Mouse (Mus musculus): ENCODE data around the gene Haghl. TPM values are rescaled to one million over a fixed set of nuclear protein-coding genes. Genes with fewer than 3 reads are reported as not detected.
A peak's percentile ranks its signal among the peaks of the same experiment; 100 is the strongest.

Gene Haghl
- polyA plus RNA-seq, 1 experiment from 2014 or later, result 121 TPM

DNA sequence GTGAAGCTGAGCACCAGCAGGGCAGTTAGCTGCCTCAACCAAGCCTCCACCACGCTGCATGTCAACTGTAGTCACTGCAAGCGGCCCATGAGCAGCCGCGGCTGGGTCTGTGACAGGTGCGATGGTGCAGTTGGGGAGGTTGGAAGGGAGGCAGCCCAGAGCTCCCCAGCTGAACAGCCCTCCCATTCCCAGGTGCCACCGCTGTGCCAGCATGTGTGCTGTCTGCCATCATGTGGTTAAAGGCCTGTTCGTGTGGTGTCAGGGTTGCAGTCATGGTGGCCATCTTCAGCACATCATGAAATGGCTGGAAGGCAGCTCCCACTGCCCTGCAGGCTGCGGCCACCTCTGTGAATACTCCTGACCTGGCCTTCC is 42.7 kb upstream of the Haghl start:
- Histone ChIP-seq H3K4me3 (peak overlapping the region; percentile 60), H3K36me3 (peaks cover 32% of the 10 kb centered on the region), H3K9ac (replicated peaks) (0 out of 2 replicates have a peak overlapping the region, but pooled peaks have one; percentile 75), H3K4me2 (replicated peaks) (peak overlapping the region; percentile 79), H3K27me3 (no peaks in the 10 kb centered on the region), H3K27ac (replicated peaks) (peak overlapping the region; percentile 93), H3K4me1 (peaks cover 75% of the 10 kb centered on the region), H3K9me3 (no peaks in the 10 kb centered on the region)
- peak; percentile 0; the same call in 1 of the 2 replicates for ATAC-seq (replicated peaks)
- 82% methylated on average over 8 of the region's 8 CpGs for WGBS

DNA sequence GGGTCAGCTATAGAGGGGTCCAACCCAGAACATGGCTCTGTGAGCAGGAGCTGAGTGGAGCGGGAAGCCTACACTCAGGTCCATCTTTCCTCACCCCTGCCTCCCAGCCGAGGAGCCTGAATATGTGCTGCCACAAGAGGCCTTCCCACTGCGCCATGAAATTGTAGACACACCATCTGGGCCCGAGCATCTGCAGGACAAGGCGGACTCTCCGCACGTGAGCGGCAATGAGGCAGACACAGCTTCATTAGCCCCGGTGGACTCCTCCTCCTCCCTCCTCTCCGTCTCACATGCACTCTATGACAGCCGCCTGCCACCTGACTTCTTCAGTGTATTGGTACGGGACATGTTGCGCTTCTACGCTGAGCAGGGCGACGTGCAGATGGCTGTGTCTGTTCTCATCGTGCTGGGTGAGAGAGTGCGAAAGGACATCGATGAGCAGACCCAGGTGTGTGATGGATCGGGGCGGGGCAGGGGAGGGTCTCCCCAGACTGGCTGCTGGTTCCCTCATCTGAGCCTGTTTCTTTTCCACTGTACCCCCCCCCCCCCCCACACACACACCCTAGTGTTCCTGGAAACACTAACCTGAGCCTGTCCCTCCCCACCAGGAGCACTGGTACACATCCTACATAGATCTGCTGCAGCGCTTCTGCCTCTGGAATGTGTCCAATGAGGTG is 42.2 kb upstream of the Haghl start:
- WGBS, result 94% methylated on average over 22 of the region's 22 CpGs
- Histone ChIP-seq H3K27me3 (no peaks in the 10 kb centered on the region), H3K4me1 (peaks cover 78% of the 10 kb centered on the region), H3K4me3 (no peak overlapping the region), H3K9me3 (no peaks in the 10 kb centered on the region), H3K4me2 (replicated peaks) (peak overlapping the region; percentile 79; the same call in 1 of the 2 replicates), H3K9ac (replicated peaks) (no peak overlapping the region), H3K36me3 (peaks cover 32% of the 10 kb centered on the region), H3K27ac (replicated peaks) (no peak overlapping the region)
- ATAC-seq (replicated peaks), result no peak

DNA sequence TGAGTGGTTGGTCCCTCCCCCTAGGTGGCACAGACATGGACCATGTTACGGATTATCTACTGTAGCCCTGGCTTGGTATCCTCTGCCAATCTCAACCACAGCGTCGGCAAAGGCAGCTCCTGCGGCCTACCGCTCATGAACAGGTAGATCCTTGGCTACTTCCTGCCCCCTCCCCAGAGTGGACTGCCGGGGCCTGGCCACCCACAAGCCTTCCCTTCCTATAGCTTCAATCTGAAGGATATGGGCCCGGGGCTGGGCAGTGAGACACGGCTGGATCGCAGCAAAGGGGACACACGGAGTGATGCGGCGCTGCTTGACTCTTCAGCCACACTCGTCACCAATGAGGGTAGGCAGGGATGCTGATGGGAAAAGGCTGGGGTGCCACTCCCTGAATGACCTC is 41.5 kb upstream of the Haghl start:
- 94% methylated on average over 13 of the region's 13 CpGs for WGBS
- Histone ChIP-seq H3K4me3 (no peak overlapping the region), H3K4me2 (replicated peaks) (no peak overlapping the region), H3K9ac (replicated peaks) (no peak overlapping the region), H3K27me3 (no peaks in the 10 kb centered on the region), H3K9me3 (no peaks in the 10 kb centered on the region), H3K27ac (replicated peaks) (no peak overlapping the region), H3K36me3 (peaks cover 32% of the 10 kb centered on the region), H3K4me1 (peaks cover 76% of the 10 kb centered on the region)
- ATAC-seq (replicated peaks), result no peak

- no peak for ATAC-seq (replicated peaks)
- Histone ChIP-seq H3K27ac (replicated peaks) (no peak overlapping the region), H3K4me1 (peaks cover 66% of the 10 kb centered on the region), H3K9me3 (no peaks in the 10 kb centered on the region), H3K4me2 (replicated peaks) (no peak overlapping the region), H3K36me3 (peaks cover 25% of the 10 kb centered on the region), H3K27me3 (no peaks in the 10 kb centered on the region), H3K9ac (replicated peaks) (no peak overlapping the region), H3K4me3 (no peak overlapping the region)
- 96% methylated on average over 27 of the region's 27 CpGs for WGBS
Measured at GRCm38 (mm10) chr17:25825984-25826570, 40.6 kb upstream of the Haghl start.

DNA sequence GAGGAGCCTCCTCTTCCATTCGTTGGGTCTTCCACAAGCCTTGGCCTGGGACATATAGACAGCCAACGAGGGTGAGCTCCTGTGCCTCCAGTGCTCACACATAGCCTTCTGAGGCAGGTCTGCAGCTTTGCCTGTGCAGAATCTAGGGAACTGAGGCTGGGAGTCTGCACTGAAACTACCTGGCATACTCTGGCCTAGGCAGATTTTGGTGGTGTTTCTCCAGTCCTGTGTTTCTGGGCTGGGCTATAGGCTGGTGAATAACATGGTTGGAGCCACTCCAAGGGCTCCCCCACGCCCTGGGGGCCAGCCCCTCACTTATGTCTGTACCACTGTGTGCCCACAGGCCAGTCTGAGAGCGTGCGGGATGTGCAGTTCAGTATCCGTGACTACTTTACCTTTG is 39.8 kb upstream of the Haghl start:
- peak overlapping the region; percentile 88; the same call in 1 of the 2 replicates for H3K4me2 ChIP-seq (replicated peaks)
- ATAC-seq (replicated peaks), result no peak
- H3K9ac ChIP-seq (replicated peaks), result no peak overlapping the region
- H3K9me3 ChIP-seq, result no peaks in the 10 kb centered on the region
- no peak overlapping the region for H3K4me3 ChIP-seq
- 90% methylated on average over 6 of the region's 6 CpGs for WGBS
- H3K27me3 ChIP-seq, result 0 out of 2 replicates have a peak, but pooled peaks cover under 1% of the 10 kb centered on the region
- H3K27ac ChIP-seq (replicated peaks), result no peak overlapping the region
- H3K4me1 ChIP-seq, result peaks cover 59% of the 10 kb centered on the region
- H3K36me3 ChIP-seq, result peaks cover 18% of the 10 kb centered on the region

DNA sequence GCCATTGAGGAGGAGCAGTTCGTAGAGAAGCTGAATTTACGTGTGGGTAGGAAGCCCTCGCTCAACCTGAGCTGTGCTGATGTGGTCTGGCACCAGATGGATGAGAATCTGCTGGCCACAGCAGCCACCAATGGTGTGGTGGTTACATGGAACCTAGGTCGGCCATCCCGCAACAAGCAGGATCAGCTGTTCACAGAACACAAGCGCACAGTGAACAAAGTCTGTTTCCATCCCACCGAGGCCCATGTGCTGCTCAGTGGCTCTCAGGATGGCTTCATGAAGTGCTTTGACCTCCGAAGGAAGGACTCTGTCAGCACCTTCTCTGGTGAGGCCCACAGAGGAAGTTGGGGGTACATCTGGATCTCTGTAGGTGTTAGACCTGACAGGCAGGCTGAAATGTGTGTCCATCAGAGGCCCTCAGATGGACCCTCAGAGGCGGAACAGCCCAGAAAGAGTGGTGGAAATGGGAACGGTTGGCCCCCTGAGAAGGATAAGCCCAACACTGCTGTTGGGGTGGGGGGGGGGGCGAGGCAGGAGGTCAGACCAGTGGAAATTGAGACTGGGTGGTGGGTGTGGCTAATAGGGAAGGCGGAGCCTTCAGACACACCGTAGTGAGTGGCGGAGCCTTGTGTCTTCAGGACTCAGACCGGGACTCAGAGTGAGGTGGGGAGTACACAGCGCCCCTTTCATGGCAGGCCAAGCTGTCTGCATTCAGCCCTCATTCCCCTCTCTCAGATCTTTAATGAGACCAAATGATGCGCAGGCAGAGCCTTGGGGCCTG is 39.1 kb upstream of the Haghl start:
- 77% methylated on average over 17 of the region's 17 CpGs for WGBS
- Histone ChIP-seq H3K27ac (replicated peaks) (no peak overlapping the region), H3K27me3 (peaks cover 8% of the 10 kb centered on the region; the same call in 1 of the 2 replicates), H3K4me2 (replicated peaks) (peak overlapping the region; percentile 88), H3K36me3 (peaks cover 17% of the 10 kb centered on the region), H3K4me1 (peaks cover 51% of the 10 kb centered on the region), H3K4me3 (peak overlapping the region; percentile 68), H3K9ac (replicated peaks) (peak overlapping the region; percentile 68), H3K9me3 (no peaks in the 10 kb centered on the region)
- ATAC-seq (replicated peaks), result no peak

DNA sequence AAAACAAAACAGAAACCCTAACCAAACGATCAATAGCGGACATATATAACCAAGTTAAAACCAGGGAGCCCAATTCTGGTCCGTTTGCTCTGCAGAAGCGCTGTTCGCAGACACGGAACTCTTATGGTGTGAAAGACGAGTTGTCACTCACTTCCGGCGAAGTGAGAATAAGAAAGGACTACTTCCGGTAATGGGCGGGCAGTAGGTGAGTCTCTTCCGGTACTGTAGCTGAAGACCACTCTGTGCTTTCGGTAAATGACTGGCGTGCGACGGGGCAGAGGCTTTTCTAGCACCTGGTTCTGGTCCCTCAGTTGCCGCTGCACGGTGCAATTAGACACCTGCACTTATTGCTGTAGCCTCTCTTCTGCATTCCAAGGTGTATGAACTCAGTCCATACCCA is 38.0 kb upstream of the Haghl start, which contains the start of gene Wdr24:
Gene Wdr24, plus strand, starts transcription at position 176 of the 400 bp plus-strand sequence.
- H3K4me3 ChIP-seq, result peak within 1 kb of the TSS; percentile 68
- WGBS, result 0% methylated on average over 18 of the region's 18 CpGs

GRCm38 (mm10) chr17:25818851-25819780 is 33.6 kb upstream of the Haghl start:
- peaks cover 22% of the 10 kb centered on the region for H3K27me3 ChIP-seq
- H3K4me2 ChIP-seq (replicated peaks), result no peak overlapping the region
- no peak for ATAC-seq (replicated peaks)
- no peak overlapping the region for H3K27ac ChIP-seq (replicated peaks)
- H3K4me3 ChIP-seq, result no peak overlapping the region
- H3K9me3 ChIP-seq, result no peaks in the 10 kb centered on the region
- H3K9ac ChIP-seq (replicated peaks), result no peak overlapping the region
- peaks cover 27% of the 10 kb centered on the region for H3K36me3 ChIP-seq
- H3K4me1 ChIP-seq, result peaks cover 13% of the 10 kb centered on the region
- WGBS, result 10% methylated on average over 46 of the region's 46 CpGs

More for the DNA sequence above, 38.0 kb upstream of the Haghl start, which contains the start of gene Wdr24:
- Histone ChIP-seq H3K9ac (replicated peaks) (peak within 1 kb of the TSS; percentile 68), H3K9me3 (no peaks in the 10 kb centered on the region), H3K27ac (replicated peaks) (peak within 1 kb of the TSS; percentile 70), H3K4me1 (peaks cover 47% of the 10 kb centered on the region), H3K36me3 (peaks cover 23% of the 10 kb centered on the region), H3K4me2 (replicated peaks) (peak within 1 kb of the TSS; percentile 88), H3K27me3 (peaks cover 15% of the 10 kb centered on the region)
- peak; percentile 73 for ATAC-seq (replicated peaks)

GRCm38 (mm10) chr17:25817662-25818061 is 32.2 kb upstream of the Haghl start:
- Histone ChIP-seq H3K4me1 (peaks cover 18% of the 10 kb centered on the region), H3K9me3 (no peaks in the 10 kb centered on the region), H3K27ac (replicated peaks) (no peak overlapping the region), H3K4me3 (no peak overlapping the region), H3K9ac (replicated peaks) (no peak overlapping the region), H3K27me3 (peaks cover 22% of the 10 kb centered on the region), H3K36me3 (peaks cover 27% of the 10 kb centered on the region), H3K4me2 (replicated peaks) (no peak overlapping the region)
- no peak for ATAC-seq (replicated peaks)
- 93% methylated on average over 11 of the region's 11 CpGs for WGBS

GRCm38 (mm10) chr17:25813471-25813870 is 28.0 kb upstream of the Haghl start:
- Histone ChIP-seq H3K4me1 (peaks cover 40% of the 10 kb centered on the region), H3K9ac (replicated peaks) (peak overlapping the region; percentile 28), H3K36me3 (peaks cover 16% of the 10 kb centered on the region), H3K9me3 (no peaks in the 10 kb centered on the region), H3K4me3 (peak overlapping the region; percentile 16), H3K4me2 (replicated peaks) (peak overlapping the region; percentile 35), H3K27ac (replicated peaks) (no peak overlapping the region), H3K27me3 (peaks cover 8% of the 10 kb centered on the region)
- ATAC-seq (replicated peaks), result no peak
- 2% methylated on average over 20 of the region's 20 CpGs for WGBS

DNA sequence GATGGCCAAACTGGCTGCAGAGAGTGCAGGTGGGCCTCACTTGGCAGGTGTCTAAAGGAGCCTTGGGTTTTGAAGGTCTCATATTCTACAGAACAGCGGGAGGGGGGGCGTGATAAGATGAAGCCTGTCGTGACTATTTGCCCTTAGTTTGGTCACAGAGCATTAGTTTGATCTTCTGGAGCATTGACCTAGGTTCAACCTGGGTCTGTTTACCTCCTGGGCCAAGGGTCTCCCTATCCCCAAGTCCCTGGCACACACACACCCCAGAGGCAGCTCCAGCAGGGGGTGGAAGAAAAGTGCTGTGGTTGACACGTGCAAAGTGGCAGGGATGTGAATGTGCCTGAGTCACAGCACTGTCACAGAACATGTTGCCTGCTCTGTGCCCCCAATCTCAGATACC is 25.4 kb upstream of the Haghl start:
- Histone ChIP-seq H3K4me1 (peaks cover 47% of the 10 kb centered on the region), H3K4me2 (replicated peaks) (peak overlapping the region; percentile 89), H3K27me3 (no peaks in the 10 kb centered on the region), H3K9ac (replicated peaks) (no peak overlapping the region), H3K9me3 (no peaks in the 10 kb centered on the region), H3K36me3 (no peaks in the 10 kb centered on the region), H3K27ac (replicated peaks) (no peak overlapping the region), H3K4me3 (peak overlapping the region; percentile 99; the same call in 1 of the 2 replicates)
- no peak for ATAC-seq (replicated peaks)
- 82% methylated on average over 4 of the region's 4 CpGs for WGBS
